Mouse (Mus musculus): Measurements from ENCODE around the gene Kcnb1.

DNA sequence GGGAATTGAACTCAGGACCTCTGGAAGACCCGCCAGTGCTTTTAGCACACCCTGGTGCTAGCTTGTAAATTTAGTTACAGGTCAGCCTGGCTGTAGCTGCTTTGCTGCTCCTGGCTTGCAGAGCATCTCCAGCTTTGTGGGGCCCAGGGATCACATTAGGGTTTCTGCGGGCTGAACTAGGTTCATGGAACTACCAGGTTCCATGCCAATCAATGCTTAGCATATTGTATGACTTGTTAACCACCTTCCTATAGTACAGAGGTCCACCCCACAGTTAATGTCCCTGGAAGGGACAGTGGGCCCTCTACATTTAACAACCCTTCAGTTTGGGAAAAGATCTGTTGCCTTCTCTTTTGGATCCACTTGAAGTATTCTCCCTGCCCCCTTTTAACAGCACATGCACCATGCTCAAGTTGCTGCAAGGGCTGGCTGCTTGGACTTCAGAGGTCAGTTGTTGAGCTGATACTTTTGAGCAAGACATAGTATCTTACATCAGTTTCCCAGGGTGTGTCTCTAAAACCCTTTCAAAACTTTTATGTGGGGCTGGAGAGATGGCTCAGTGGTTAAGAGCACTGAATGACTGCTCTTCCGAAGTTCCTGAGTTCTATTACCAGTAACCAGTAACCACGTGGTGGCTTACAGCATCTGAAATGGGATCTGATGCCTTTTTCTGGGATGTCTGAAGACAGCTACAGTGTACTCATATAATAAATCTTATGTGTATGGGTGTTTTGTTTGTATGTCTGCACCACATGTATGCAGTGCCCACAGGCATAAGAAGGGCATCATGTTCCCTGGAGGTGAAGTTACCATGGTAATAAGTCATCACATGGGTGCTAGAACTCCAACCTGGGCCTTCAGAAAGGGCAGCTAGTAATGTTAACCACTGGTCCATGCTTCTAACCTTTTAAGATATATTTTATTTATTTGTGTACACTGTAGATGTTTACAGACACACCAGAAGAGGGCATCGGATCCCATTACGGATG is 123.1 kb downstream of the Kcnb1 start:
- TF ChIP-seq CTCF (IDR thresholded peaks at IDR 0.05; ENCODE audit: control insufficient read depth, insufficient read depth, low read length) = no peak
- no peak for TF ChIP-seq POLR2A (IDR thresholded peaks at IDR 0.05; ENCODE audit: borderline replicate concordance, control insufficient read depth, low read depth, low read length)
